ENCODE assay signal across 24 mouse cellular contexts in genomic region chr10:24647996-24648738, GRCm38 (mm10). TPM values are rescaled to one million over a fixed set of nuclear protein-coding genes. Genes with fewer than 3 reads are reported as not detected.
DNase-seq lines count a peak whose midpoint lies in the region; ATAC-seq and TF ChIP-seq lines count a peak whose summit lies in the region.
"Had no signal": no experiment of that assay in that cellular context is flagged by ENCODE, and none has a peak within 500 bp of the region (broad histone marks: within the 10 kb centered on the region; RNA-seq: fewer than 3 reads in every experiment).

No protein-coding gene starts in this region.

- no peak overlapping the region for H3K4me3 ChIP-seq in lung, embryonic 15.5 days
- no peak overlapping the region for H3K4me3 ChIP-seq in lung, adult 2 months (replicated peaks; ENCODE audit: extremely low read depth, low read depth, low read length)
- H3K4me3 ChIP-seq in limb, embryonic 13.5 days, result no peak overlapping the region
- H3K4me3 ChIP-seq: embryonic facial prominence, embryonic 15.5 days; heart, embryonic 10.5 days; hindbrain, embryonic 10.5 days; megakaryocyte, embryonic 14.5 days had no signal

- TF ChIP-seq POLR2A in lung, adult 2 months (IDR thresholded peaks at IDR 0.05; ENCODE audit: borderline replicate concordance, extremely low read depth, low read depth, low read length), result no peak

- H3K4me2 ChIP-seq in lung, embryonic 15.5 days, result no peak overlapping the region
- no peak overlapping the region for H3K4me2 ChIP-seq in limb, embryonic 13.5 days (replicated peaks)
- H3K4me2 ChIP-seq: embryonic facial prominence, embryonic 15.5 days had no signal

- no peaks in the 10 kb centered on the region for H3K36me3 ChIP-seq in lung, embryonic 15.5 days
- H3K36me3 ChIP-seq in limb, embryonic 13.5 days, result no peaks in the 10 kb centered on the region
- H3K36me3 ChIP-seq: embryonic facial prominence, embryonic 15.5 days; heart, embryonic 10.5 days; hindbrain, embryonic 10.5 days had no signal

- DNase-seq in lung, adult 2 months, result no peak
- peak; percentile 83 for DNase-seq in 416B (ENCODE audit: low read depth)
- peak; percentile 63 for DNase-seq in fat pad, adult 2 months (ENCODE audit: extremely low read depth, low read depth, low spot score)
- no peak for DNase-seq in B cell, adult 2 months
- DNase-seq in left cerebral cortex, postnatal 4 days, result no peak
- DNase-seq in ovary, postnatal 14 days (ENCODE audit: low spot score), result no peak
- DNase-seq: adrenal gland, adult 2 months; cerebellum, adult 9-10 months; gastrocnemius, postnatal 14 days; kidney, adult 18-20 months; kidney, postnatal 14 days; lung, postnatal 10 days; right cerebral cortex, postnatal 25 days; thymus, postnatal 25 days had no signal

- no peak overlapping the region for H3K9ac ChIP-seq in lung, embryonic 15.5 days
- H3K9ac ChIP-seq in limb, embryonic 13.5 days, result no peak overlapping the region
- H3K9ac ChIP-seq: embryonic facial prominence, embryonic 15.5 days; liver, embryonic 14.5 days had no signal

- 0 out of 2 replicates have a peak overlapping the region, but pooled peaks have one; percentile 47 for H3K27ac ChIP-seq in lung, embryonic 15.5 days
- H3K27ac ChIP-seq in limb, embryonic 13.5 days, result peak overlapping the region; percentile 73; the same call in 1 of the 2 replicates
- H3K27ac ChIP-seq: embryonic facial prominence, embryonic 15.5 days; heart, embryonic 10.5 days; hindbrain, embryonic 10.5 days; hindbrain, postnatal 0 days; liver, embryonic 14.5 days had no signal

- no peaks in the 10 kb centered on the region for H3K27me3 ChIP-seq in lung, embryonic 15.5 days
- H3K27me3 ChIP-seq in limb, embryonic 13.5 days, result no peaks in the 10 kb centered on the region
- H3K27me3 ChIP-seq: embryonic facial prominence, embryonic 15.5 days; megakaryocyte, embryonic 14.5 days had no signal

- H3K9me3 ChIP-seq in lung, embryonic 15.5 days, result no peaks in the 10 kb centered on the region
- no peaks in the 10 kb centered on the region for H3K9me3 ChIP-seq in limb, embryonic 13.5 days
- H3K9me3 ChIP-seq: embryonic facial prominence, embryonic 15.5 days; heart, embryonic 10.5 days; hindbrain, embryonic 10.5 days; megakaryocyte, embryonic 14.5 days had no signal

- 61% methylated on average over 6 of the region's 6 CpGs for WGBS in lung, embryonic 15.5 days
- 62% methylated on average over 6 of the region's 6 CpGs for WGBS in lung, adult 2 months
- 68% methylated on average over 6 of the region's 6 CpGs for WGBS in limb, embryonic 13.5 days

- no peak for TF ChIP-seq CTCF in lung, adult 2 months (IDR thresholded peaks at IDR 0.05; ENCODE audit: insufficient read depth, low read length)

- ATAC-seq in lung, embryonic 15.5 days (ENCODE audit: borderline replicate concordance, extremely low read depth, low FRiP score, low TSS enrichment), result no peak
- ATAC-seq in limb, embryonic 13.5 days (ENCODE audit: low FRiP score, low read depth), result peak; percentile 77; the same call in 1 of the 2 replicates
- ATAC-seq: hindbrain, postnatal 0 days; midbrain, embryonic 16.5 days had no signal

- intact Hi-C loops in left cerebral cortex, postnatal 4 days (cut with DNase I), result no loop called here

- no peaks in the 10 kb centered on the region for H3K4me1 ChIP-seq in lung, embryonic 15.5 days
- no peaks in the 10 kb centered on the region for H3K4me1 ChIP-seq in lung, adult 2 months (ENCODE audit: control insufficient read depth, insufficient read depth, low read length)
- H3K4me1 ChIP-seq in limb, embryonic 13.5 days, result no peaks in the 10 kb centered on the region
- H3K4me1 ChIP-seq: embryonic facial prominence, embryonic 15.5 days; heart, embryonic 10.5 days; hindbrain, embryonic 10.5 days had no signal

RNA-seq across cellular contexts. Expression of gene Ccn2, which starts 52.9 kb away (rescaled TPM):
- polyA plus RNA-seq in lung, embryonic 15.5 days (2015; fragmentation: Nextera tagmentation; extraction: Ambion mirVana), result 14.1 and 14.3 TPM in 2 replicates
- polyA plus RNA-seq in lung, adult 2 months (2012; rRNA removed), result 199 and 433 TPM in 2 replicates
- 15.9 and 17.1 TPM in 2 replicates for polyA plus RNA-seq in limb, embryonic 13.5 days (2015; fragmentation: Nextera tagmentation; extraction: Ambion mirVana)
- total RNA-seq in left cerebral cortex, postnatal 4 days (2021), result 10 to 100 TPM; 26.6 to 28.2 TPM
- total RNA-seq: neutrophil, adult 5-6 weeks had no signal

Comparison
In these comparisons a context has a peak if more than half of its experiments do, and no peak if none do; other contexts are left out.
1. RNA of gene Ccn2, which starts 52.9 kb away (polyA plus RNA-seq): 199 to 433 TPM in lung, adult 2 months; 15.9 to 17.1 TPM in limb, embryonic 13.5 days and 14.1 to 14.3 TPM in lung, embryonic 15.5 days; every median in the first group is over 10 times any median in the second.
2. DNase-seq: peak in 416B (single experiment) and fat pad, adult 2 months (single experiment); none in lung, adult 2 months (single experiment), B cell, adult 2 months (0 of 2), left cerebral cortex, postnatal 4 days (single experiment) and ovary, postnatal 14 days (single experiment).